Mouse (Mus musculus): ENCODE results near the gene Mss51.

DNA sequence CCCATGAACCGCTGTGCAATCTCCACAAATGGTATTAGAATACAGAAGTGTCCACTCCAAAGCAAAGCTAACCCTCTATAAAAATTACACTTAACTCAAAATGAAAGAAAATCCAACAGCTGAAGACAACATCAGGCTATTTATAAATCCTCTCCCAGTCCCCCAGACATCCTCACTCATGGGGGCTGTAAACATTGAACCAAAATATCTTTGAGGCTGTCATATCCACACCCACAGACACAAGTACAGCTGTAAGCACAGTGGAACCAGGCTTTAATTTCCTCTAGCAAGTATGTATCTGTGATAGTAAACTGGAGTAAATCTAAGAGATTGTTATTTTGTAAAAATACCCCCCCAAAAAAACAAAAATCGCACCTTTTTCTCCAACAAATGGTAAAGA, 23.5 kb upstream of the Mss51 start:
- no peak for TF ChIP-seq POLR2A (IDR thresholded peaks at IDR 0.05; ENCODE audit: extremely low read depth, insufficient read depth, low read length)
- TF ChIP-seq CTCF (IDR thresholded peaks at IDR 0.05; ENCODE audit: low read depth, low read length) = no peak
